ENCODE assay signal across 8 mouse cellular contexts in genomic region chr4:47603378-47603777, GRCm38 (mm10).
A peak's percentile ranks its signal among the peaks of the same experiment; 100 is the strongest.
DNase-seq lines count a peak whose midpoint lies in the region; ATAC-seq lines count a peak whose summit lies in the region.

No protein-coding gene starts in this region.

- H3K27ac ChIP-seq in intestine, embryonic 15.5 days: 0 out of 2 replicates have a peak overlapping the region, but pooled peaks have one; percentile 36
- H3K27ac ChIP-seq in stomach, embryonic 15.5 days: peak overlapping the region; percentile 26; the same call in 1 of the 2 replicates

- no peaks in the 10 kb centered on the region for H3K9me3 ChIP-seq in megakaryocyte, embryonic 14.5 days
- no peaks in the 10 kb centered on the region for H3K9me3 ChIP-seq in intestine, embryonic 15.5 days
- no peaks in the 10 kb centered on the region for H3K9me3 ChIP-seq in stomach, embryonic 15.5 days

- peak overlapping the region; percentile 50 for H3K4me2 ChIP-seq in intestine, embryonic 15.5 days (replicated peaks)
- peak overlapping the region; percentile 49 for H3K4me2 ChIP-seq in stomach, embryonic 15.5 days

- peaks cover 44% of the 10 kb centered on the region for H3K27me3 ChIP-seq in megakaryocyte, embryonic 14.5 days (replicated peaks)
- no peaks in the 10 kb centered on the region for H3K27me3 ChIP-seq in intestine, embryonic 15.5 days (replicated peaks)
- no peaks in the 10 kb centered on the region for H3K27me3 ChIP-seq in stomach, embryonic 15.5 days (replicated peaks)

- H3K4me3 ChIP-seq in megakaryocyte, embryonic 14.5 days (replicated peaks): peak overlapping the region; percentile 89
- H3K4me3 ChIP-seq in intestine, embryonic 15.5 days (replicated peaks): peak overlapping the region; percentile 5
- peak overlapping the region; percentile 22 for H3K4me3 ChIP-seq in stomach, embryonic 15.5 days (replicated peaks)

- no peak for ATAC-seq in megakaryocyte, adult 5-6 weeks (ENCODE audit: poor library complexity, severe bottlenecking)
- peak; percentile 41; the same call in 1 of the 2 replicates for ATAC-seq in intestine, embryonic 15.5 days
- ATAC-seq in stomach, embryonic 15.5 days (ENCODE audit: insufficient read depth, low FRiP score, low read depth): no peak

- H3K4me1 ChIP-seq in megakaryocyte, embryonic 14.5 days: peaks cover 18% of the 10 kb centered on the region
- no peaks in the 10 kb centered on the region for H3K4me1 ChIP-seq in intestine, embryonic 15.5 days (replicated peaks)
- no peaks in the 10 kb centered on the region for H3K4me1 ChIP-seq in stomach, embryonic 15.5 days

- H3K9ac ChIP-seq in intestine, embryonic 15.5 days: no peak overlapping the region
- H3K9ac ChIP-seq in stomach, embryonic 15.5 days: no peak overlapping the region

- peak; percentile 30 for DNase-seq in cerebellum, adult 9-10 months
- no peak for DNase-seq in cerebellum, adult 11 months
- no peak for DNase-seq in layer of hippocampus, adult 9-11 months
- DNase-seq in Muller cell, postnatal 12 days (ENCODE audit: inconsistent ontology term): no peak

- H3K36me3 ChIP-seq in megakaryocyte, embryonic 14.5 days (replicated peaks; ENCODE audit: low read length): no peaks in the 10 kb centered on the region
- no peaks in the 10 kb centered on the region for H3K36me3 ChIP-seq in intestine, embryonic 15.5 days
- H3K36me3 ChIP-seq in stomach, embryonic 15.5 days: no peaks in the 10 kb centered on the region

- 62% methylated on average over 6 of the region's 6 CpGs for WGBS in intestine, embryonic 15.5 days
- WGBS in stomach, embryonic 15.5 days: 60% methylated on average over 6 of the region's 6 CpGs

Comparison
In these comparisons a context has a peak if more than half of its experiments do, and no peak if none do; other contexts are left out.
1. H3K4me3 ChIP-seq: peak in every context shown above with its lines; median percentile 89 in megakaryocyte, embryonic 14.5 days; 22 in stomach, embryonic 15.5 days; 5 in intestine, embryonic 15.5 days.